ENCODE assay signal across 16 mouse cellular contexts in the genomic region with DNA sequence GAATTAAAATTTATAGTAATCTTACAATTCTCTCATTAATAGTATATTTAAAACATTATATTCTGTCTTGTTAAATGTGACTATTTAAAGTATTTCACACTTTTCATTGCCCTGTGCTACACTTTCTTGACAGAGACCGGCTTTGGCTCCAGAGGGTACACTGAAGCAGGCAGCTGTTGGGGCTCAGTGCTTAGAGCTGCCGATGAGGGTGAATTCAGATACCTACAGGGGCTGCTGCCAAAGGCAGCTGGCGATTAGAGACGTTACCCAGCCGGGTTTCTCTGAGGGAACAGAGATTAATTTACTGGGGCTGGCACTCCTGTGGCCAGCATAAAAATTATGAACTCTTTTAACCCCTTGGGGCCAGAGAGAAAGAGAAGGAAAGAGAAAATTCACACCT. TPM values are rescaled to one million over a fixed set of nuclear protein-coding genes. Genes with fewer than 3 reads are reported as not detected.
"Had no signal": no experiment of that assay in that cellular context is flagged by ENCODE, and none has a peak within 500 bp of the region (broad histone marks: within the 10 kb centered on the region; RNA-seq: fewer than 3 reads in every experiment).

No protein-coding gene starts in this region.

- H3K36me3 ChIP-seq: midbrain, embryonic 10.5 days; midbrain, embryonic 12.5 days; neural tube, embryonic 12.5 days had no signal

- DNase-seq: lung, adult 18-20 months; lung, embryonic 14.5 days; lung, postnatal 10 days; lung, postnatal 4 days; midbrain, embryonic 14.5 days; right cerebral cortex, postnatal 14 days; spleen, adult 18-20 months; thymus, adult 18-20 months; thymus, postnatal 14 days; thymus, postnatal 36 days had no signal

- H3K4me2 ChIP-seq: lung, embryonic 14.5 days; midbrain, embryonic 12.5 days; neural tube, embryonic 12.5 days had no signal

- H3K4me3 ChIP-seq: midbrain, embryonic 10.5 days; midbrain, embryonic 12.5 days; neural tube, embryonic 12.5 days had no signal

- H3K27me3 ChIP-seq: midbrain, embryonic 12.5 days; neural tube, embryonic 12.5 days had no signal

RNA-seq across cellular contexts. Expression of a gene that starts 21.0 kb away (rescaled TPM):
- total RNA-seq: megakaryocyte, adult 5-6 weeks; megakaryocyte-erythroid progenitor cell, adult 5-6 weeks had no signal
- polyA plus RNA-seq: small intestine, adult 2 months had no signal
